Mouse (Mus musculus) liver, embryonic 16.5 days (tissue): ENCODE measurements around the gene Tst. TPM values are rescaled to one million over a fixed set of nuclear protein-coding genes. Genes with fewer than 3 reads are reported as not detected.

Experiments
- ATAC-seq: fragments of 200-750 bp; cut with Nextera tagmentation; 2 replicates; pipeline ENCODE4 v1.8.0; 2017; ENCODE audit warnings: low read depth, mild to moderate bottlenecking, moderate number of reproducible peaks, moderate library complexity
- H3K27ac ChIP-seq: fragments of 300-500 bp; sonication (generic); 2 replicates; pipeline ENCODE4 v1.5.1; 2014; ENCODE audit warnings: mild to moderate bottlenecking, low read length
- H3K27me3 ChIP-seq: fragments of 300-500 bp; sonication (generic); 2 replicates; pipeline ENCODE4 v1.6.1; 2014; ENCODE audit warnings: low read depth, low read length, mixed read lengths; ENCODE audit not compliant: control insufficient read depth, insufficient read depth
- H3K36me3 ChIP-seq: fragments of 300-500 bp; sonication (generic); 2 replicates; pipeline ENCODE4 v1.6.1; 2014; ENCODE audit warnings: mild to moderate bottlenecking; ENCODE audit not compliant: control insufficient read depth, insufficient read depth
- H3K4me1 ChIP-seq: fragments of 300-500 bp; sonication (generic); 2 replicates; pipeline ENCODE4 v1.6.1; 2014; ENCODE audit warnings: low read depth, low read length, mixed read lengths; ENCODE audit not compliant: control insufficient read depth
- H3K4me2 ChIP-seq: fragments of 300-500 bp; sonication (generic); 2 replicates; pipeline ENCODE4 v1.6.1; 2014; ENCODE audit warnings: low read depth, low read length, mixed read lengths
- H3K4me3 ChIP-seq: fragments of 300-500 bp; sonication (generic); 2 replicates; pipeline ENCODE4 v1.5.1; 2014; ENCODE audit warnings: low read depth, mild to moderate bottlenecking, low read length
- H3K9ac ChIP-seq: fragments of 300-500 bp; sonication (generic); 2 replicates; pipeline ENCODE4 v1.6.1; 2014; ENCODE audit warnings: low read depth, low read length
- H3K9me3 ChIP-seq: fragments of 300-500 bp; sonication (generic); replicated peaks from 2 replicates; pipeline ENCODE4 v1.6.1; 2016; ENCODE audit warnings: low read length; ENCODE audit not compliant: control insufficient read depth
- WGBS: fragments of 180-500 bp; shearing (Covaris S2); extraction: QIAGEN DNeasy Blood & Tissue Kit; methylation state at CpG from one replicate; pipeline ENCODE4 v1.1.7; 2014; ENCODE audit not compliant: insufficient replicate concordance; 5-methylcytosine and 5-hydroxymethylcytosine counted together
- polyA plus RNA-seq: library from polyadenylated mRNA; unstranded; fragments of >200 nt; fragmentation: Nextera tagmentation; extraction: Ambion mirVana; gene quantifications from 2 replicates; pipeline ENCODE4 v1.2.1, GENCODE M21; 2015

Tst gene
- polyA plus RNA-seq, 1 experiment from 2014 or later: 265 TPM

DNA sequence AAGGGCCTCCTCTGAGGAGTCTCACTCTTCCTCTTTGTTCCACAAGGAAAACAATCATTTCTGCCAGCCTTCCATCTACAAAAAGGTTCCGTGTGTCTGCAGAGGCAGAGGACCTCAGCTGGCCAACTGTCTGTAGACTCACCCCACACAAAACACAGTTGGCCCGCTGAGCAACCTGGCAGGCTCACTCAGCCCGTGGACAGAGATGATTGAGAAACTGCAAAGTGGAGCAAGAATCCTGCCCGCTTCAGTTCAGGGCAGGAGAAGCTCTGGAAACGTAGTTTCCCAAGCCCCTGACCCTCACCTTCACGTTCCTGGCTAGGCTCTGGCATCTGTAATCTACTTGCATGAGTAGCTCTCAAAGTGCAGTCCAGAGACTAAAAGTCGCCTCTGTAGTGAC lies 41.4 kb upstream of the Tst start:
- H3K9ac ChIP-seq: no peak overlapping the region
- WGBS: 49% methylated on average over 7 of the region's 7 CpGs
- H3K4me2 ChIP-seq: no peak overlapping the region
- no peak for ATAC-seq
- no peaks in the 10 kb centered on the region for H3K36me3 ChIP-seq
- H3K27me3 ChIP-seq: no peaks in the 10 kb centered on the region
- H3K9me3 ChIP-seq: no peaks in the 10 kb centered on the region
- H3K4me3 ChIP-seq: no peak overlapping the region
- H3K4me1 ChIP-seq: peaks cover 27% of the 10 kb centered on the region
- H3K27ac ChIP-seq: no peak overlapping the region

DNA sequence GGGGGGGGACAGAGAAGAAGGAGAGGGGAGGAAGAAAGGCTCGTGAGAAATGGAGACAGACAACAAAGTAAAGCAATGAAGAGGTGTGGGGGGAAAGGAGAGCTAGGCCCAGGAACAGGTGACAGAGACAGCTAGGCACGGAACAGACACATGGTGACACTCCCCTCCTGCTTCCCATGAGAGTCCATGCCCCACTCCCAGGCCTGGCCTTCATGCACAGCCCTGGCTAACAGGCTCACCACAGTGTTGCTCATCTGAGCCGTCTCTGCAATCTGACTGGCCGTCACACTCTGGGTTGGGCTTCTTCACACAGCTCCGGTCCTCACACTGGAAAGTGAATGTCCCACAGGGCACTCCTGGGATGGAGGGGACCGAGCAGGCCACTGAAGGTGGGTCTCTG lies 38.1 kb upstream of the Tst start:
- Histone ChIP-seq H3K9ac (no peak overlapping the region), H3K4me3 (no peak overlapping the region), H3K27ac (no peak overlapping the region), H3K9me3 (no peaks in the 10 kb centered on the region), H3K27me3 (no peaks in the 10 kb centered on the region), H3K36me3 (no peaks in the 10 kb centered on the region), H3K4me1 (peaks cover 11% of the 10 kb centered on the region), H3K4me2 (no peak overlapping the region)
- WGBS: 51% methylated on average over 6 of the region's 6 CpGs
- ATAC-seq: no peak

DNA sequence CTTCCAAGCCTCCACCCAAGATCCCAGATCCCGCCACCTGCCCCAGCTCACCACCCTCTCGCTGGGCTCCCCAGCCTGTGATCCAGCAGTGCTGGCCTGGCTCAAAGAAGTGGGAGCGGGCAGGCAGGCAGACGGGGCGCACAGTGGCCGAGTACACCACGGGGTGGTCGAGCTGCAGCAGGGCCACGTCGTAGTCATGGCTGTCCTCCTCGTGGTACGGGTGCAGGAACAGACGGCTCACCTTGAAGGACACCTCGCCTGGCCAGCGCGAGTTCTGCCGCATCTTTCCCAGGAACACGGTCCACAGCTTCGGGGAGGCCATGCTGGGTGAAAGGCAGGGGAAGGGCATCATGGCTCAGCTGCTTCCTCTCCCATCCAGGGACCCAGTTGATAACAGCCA lies 36.5 kb upstream of the Tst start:
- Histone ChIP-seq H3K4me1 (peaks cover 2% of the 10 kb centered on the region; the same call in 1 of the 2 replicates), H3K27ac (no peak overlapping the region), H3K9ac (no peak overlapping the region), H3K9me3 (no peaks in the 10 kb centered on the region), H3K4me3 (no peak overlapping the region), H3K4me2 (no peak overlapping the region), H3K27me3 (peaks cover 7% of the 10 kb centered on the region), H3K36me3 (no peaks in the 10 kb centered on the region)
- no peak for ATAC-seq
- 74% methylated on average over 19 of the region's 19 CpGs for WGBS

DNA sequence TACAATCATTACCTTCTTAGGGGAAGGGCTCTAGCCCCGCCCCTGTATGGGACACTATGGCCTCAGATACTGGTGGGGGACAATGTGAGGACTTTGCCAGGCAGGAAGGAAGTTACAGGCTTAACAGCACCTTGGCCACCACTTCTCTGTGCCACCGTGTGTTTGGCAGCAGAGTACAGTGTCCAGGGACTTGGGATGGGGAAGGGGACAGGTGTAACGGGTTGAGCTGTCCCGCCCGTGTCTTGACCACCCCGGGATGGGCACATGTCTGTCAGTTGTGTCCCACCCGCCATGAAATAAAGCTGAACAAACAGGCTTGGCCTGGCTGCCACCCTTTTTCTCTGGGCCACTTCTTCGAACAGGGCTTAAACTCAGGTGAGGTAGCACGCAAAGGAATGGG lies 33.3 kb upstream of the Tst start:
- Histone ChIP-seq H3K36me3 (no peaks in the 10 kb centered on the region), H3K9ac (no peak overlapping the region), H3K27me3 (peaks cover 21% of the 10 kb centered on the region), H3K27ac (no peak overlapping the region), H3K4me2 (no peak overlapping the region), H3K9me3 (no peaks in the 10 kb centered on the region), H3K4me3 (no peak overlapping the region), H3K4me1 (peaks cover 5% of the 10 kb centered on the region; the same call in 1 of the 2 replicates)
- WGBS: 55% methylated on average over 9 of the region's 9 CpGs
- ATAC-seq: no peak

DNA sequence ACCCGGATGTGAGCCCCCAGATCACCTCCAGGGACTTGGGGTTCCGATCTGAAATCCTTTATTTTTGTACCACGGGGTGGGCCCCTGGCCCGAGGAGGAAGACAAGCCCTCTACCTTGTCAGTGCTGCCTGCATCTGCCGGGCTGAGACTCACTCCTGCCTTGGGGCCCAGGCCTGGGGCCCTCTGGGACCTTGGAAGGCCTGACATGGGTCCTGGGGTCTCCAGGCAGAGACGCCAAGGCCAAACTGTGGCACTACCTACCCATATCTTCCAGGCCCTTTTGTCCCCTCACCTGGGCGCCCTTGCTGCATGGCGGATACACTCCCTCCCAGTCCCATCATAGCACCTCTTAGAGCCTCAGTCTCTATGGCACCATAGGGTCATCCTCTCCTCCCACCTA lies 32.8 kb upstream of the Tst start:
- no peak for ATAC-seq
- H3K4me1 ChIP-seq: peaks cover 5% of the 10 kb centered on the region; the same call in 1 of the 2 replicates
- no peak overlapping the region for H3K4me3 ChIP-seq
- no peak overlapping the region for H3K9ac ChIP-seq
- H3K27me3 ChIP-seq: peaks cover 21% of the 10 kb centered on the region
- H3K36me3 ChIP-seq: no peaks in the 10 kb centered on the region
- H3K9me3 ChIP-seq: no peaks in the 10 kb centered on the region
- H3K4me2 ChIP-seq: no peak overlapping the region
- H3K27ac ChIP-seq: no peak overlapping the region
- 55% methylated on average over 8 of the region's 8 CpGs for WGBS

DNA sequence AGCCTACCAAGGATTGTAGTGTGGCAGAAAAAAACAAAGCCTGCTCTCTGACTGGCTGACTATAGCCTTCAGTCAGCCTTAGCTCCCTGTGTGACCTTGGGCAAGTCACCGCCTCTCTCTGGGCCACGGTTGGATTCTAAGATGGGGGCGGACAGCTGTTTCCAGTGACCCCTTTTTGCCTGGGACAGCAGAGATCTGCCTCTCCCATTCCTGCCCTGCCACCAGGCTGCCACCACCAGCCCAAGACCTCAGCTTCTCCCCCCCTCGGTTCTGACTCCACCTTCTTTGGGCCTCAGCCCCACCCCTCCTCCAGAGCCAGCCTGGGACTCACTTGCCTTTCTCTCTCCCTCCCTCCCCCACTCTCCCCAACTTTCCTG lies 32.3 kb upstream of the Tst start:
- Histone ChIP-seq H3K27ac (no peak overlapping the region), H3K4me2 (no peak overlapping the region), H3K4me3 (no peak overlapping the region), H3K4me1 (peaks cover 5% of the 10 kb centered on the region; the same call in 1 of the 2 replicates), H3K9me3 (no peaks in the 10 kb centered on the region), H3K36me3 (no peaks in the 10 kb centered on the region), H3K27me3 (peaks cover 21% of the 10 kb centered on the region), H3K9ac (no peak overlapping the region)
- no peak for ATAC-seq
- WGBS: 46% methylated on average over 4 of the region's 4 CpGs

DNA sequence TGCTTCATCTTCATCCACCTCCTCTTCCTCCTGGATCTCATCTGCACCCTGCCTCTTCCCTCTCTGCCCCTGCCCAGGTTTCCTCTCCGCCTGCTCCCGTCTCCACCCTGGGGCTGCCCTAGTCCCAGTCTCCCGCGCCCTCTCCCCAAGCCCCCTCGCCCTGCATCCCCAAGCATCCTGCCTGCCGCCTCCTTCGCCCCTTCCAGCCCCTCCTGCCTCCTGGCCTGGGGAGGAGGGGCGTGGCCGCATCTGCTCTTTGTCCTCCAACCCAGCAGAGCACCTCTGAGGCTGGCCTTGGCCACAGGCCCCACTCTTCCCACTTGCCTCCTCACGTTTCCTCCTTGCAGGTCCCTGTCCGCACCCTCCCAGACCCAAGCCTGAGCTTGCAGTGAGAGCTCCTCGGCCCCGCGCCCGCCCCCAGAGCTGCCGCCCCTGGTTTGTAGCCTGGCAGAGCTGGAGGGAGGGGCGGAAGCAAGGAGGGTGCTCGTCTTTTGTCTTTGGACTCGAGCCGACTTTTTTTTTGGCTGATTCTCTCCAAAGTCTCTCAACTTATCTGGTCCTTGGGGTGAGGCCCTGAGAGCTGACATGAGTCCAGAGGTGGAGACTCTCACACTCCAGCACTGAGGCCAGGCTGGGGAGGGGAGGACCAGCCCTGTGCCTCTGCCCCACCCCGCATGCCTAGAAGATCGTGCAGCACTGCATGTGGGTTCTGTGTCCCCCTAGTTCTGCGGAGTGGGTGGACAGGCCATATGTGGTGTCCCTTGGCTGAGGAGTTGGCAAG lies 31.7 kb upstream of the Tst start:
- no peak overlapping the region for H3K27ac ChIP-seq
- H3K4me3 ChIP-seq: no peak overlapping the region
- no peak overlapping the region for H3K9ac ChIP-seq
- 0 out of 2 replicates have a peak, but pooled peaks have one; percentile 6 for ATAC-seq
- H3K4me2 ChIP-seq: peak overlapping the region; percentile 13; the same call in 1 of the 2 replicates
- H3K36me3 ChIP-seq: no peaks in the 10 kb centered on the region
- H3K27me3 ChIP-seq: peaks cover 21% of the 10 kb centered on the region
- H3K9me3 ChIP-seq: no peaks in the 10 kb centered on the region
- H3K4me1 ChIP-seq: peaks cover 5% of the 10 kb centered on the region; the same call in 1 of the 2 replicates
- 38% methylated on average over 23 of the region's 23 CpGs for WGBS

DNA sequence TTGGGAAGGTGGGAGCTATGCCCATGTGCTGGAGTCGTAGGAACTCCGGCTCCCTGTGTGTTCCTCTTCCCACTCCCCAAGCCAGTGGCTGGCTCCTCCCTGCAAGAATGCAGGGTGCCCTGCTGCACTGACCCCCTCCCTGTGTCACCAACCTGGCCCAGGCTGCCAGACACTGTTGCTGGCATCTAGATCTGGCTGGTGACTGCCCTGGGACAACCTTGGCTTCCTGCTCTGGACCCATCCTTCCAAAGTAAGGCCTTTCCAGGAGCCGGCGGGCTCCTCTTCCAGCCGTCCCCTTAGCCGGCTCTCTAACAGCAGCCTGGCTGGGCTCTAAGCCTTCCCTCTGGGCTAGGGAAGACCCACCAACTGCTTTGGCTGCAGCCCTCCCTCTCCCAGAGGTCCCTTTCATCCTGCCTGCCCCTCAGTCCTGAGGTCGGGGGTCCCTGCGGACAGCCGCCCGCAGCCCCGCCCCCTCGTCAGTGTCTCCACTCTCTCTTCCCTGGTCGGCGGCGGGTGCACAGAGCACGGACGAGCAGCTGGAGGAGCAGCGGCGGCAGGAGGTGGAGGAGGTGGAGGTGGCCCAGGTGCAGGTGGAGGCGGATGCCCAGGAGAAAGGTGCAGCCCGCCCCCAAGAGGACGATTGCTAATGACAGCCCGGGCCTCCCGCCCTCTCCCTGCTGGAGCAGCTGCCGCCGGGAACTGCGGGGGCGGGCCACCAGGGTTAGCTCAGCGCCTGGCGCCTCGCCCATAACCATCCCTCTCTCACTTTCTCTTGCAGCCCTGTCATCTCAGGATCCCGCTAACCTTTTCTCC lies 30.9 kb upstream of the Tst start:
- peak overlapping the region; percentile 29 for H3K4me2 ChIP-seq
- no peak overlapping the region for H3K9ac ChIP-seq
- no peak overlapping the region for H3K4me3 ChIP-seq
- peaks cover 5% of the 10 kb centered on the region; the same call in 1 of the 2 replicates for H3K4me1 ChIP-seq
- WGBS: 20% methylated on average over 28 of the region's 32 CpGs
- no peaks in the 10 kb centered on the region for H3K9me3 ChIP-seq
- H3K27me3 ChIP-seq: peaks cover 21% of the 10 kb centered on the region
- no peaks in the 10 kb centered on the region for H3K36me3 ChIP-seq
- H3K27ac ChIP-seq: no peak overlapping the region
- ATAC-seq: peak; percentile 57

DNA sequence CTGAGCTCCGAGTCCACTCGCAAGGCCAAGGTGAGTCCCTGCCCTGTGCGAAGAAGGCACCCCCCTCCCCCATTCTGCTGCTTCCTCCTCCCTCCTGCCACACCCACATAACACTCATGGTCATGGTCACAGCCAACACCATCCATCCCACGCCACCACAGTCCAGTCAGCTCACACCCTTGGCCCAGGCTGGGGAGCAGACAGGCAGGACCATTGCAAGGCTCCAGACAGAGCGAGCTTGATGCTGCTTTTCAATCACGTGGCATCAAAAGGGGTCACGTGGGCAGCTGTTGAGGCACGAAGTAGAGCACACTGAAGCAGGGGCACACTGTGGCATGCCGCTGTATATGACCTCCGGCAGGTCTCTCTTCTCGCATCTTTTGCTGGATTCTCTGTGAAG lies 30.0 kb upstream of the Tst start:
- WGBS: 72% methylated on average over 11 of the region's 11 CpGs
- Histone ChIP-seq H3K4me1 (peaks cover 5% of the 10 kb centered on the region; the same call in 1 of the 2 replicates), H3K4me2 (no peak overlapping the region), H3K27me3 (peaks cover 21% of the 10 kb centered on the region), H3K9me3 (no peaks in the 10 kb centered on the region), H3K4me3 (no peak overlapping the region), H3K27ac (no peak overlapping the region), H3K36me3 (no peaks in the 10 kb centered on the region), H3K9ac (no peak overlapping the region)
- ATAC-seq: no peak
